27 mouse cellular contexts compared by ENCODE assay signal in genomic region chr10:20684151-20684550, GRCm38 (mm10). TPM values are rescaled to one million over a fixed set of nuclear protein-coding genes. Genes with fewer than 3 reads are reported as not detected.
"Had no signal": no experiment of that assay in that cellular context is flagged by ENCODE, and none has a peak within 500 bp of the region (broad histone marks: within the 10 kb centered on the region; RNA-seq: fewer than 3 reads in every experiment).

No protein-coding gene starts in this region.

- H3K27ac ChIP-seq: embryonic facial prominence, embryonic 10.5 days; embryonic facial prominence, embryonic 12.5 days; embryonic facial prominence, embryonic 13.5 days; embryonic facial prominence, embryonic 15.5 days; forebrain, embryonic 10.5 days; forebrain, embryonic 12.5 days; forebrain, embryonic 13.5 days; forebrain, embryonic 15.5 days; gastrocnemius, adult 2 months had no signal

- H3K4me1 ChIP-seq: embryonic facial prominence, embryonic 10.5 days; embryonic facial prominence, embryonic 12.5 days; embryonic facial prominence, embryonic 13.5 days; embryonic facial prominence, embryonic 15.5 days; forebrain, embryonic 10.5 days; forebrain, embryonic 12.5 days; forebrain, embryonic 13.5 days; forebrain, embryonic 15.5 days had no signal

- H3K9me3 ChIP-seq: embryonic facial prominence, embryonic 10.5 days; embryonic facial prominence, embryonic 15.5 days; forebrain, embryonic 10.5 days; forebrain, embryonic 13.5 days; forebrain, embryonic 15.5 days had no signal

- H3K9ac ChIP-seq: embryonic facial prominence, embryonic 12.5 days; embryonic facial prominence, embryonic 13.5 days; embryonic facial prominence, embryonic 15.5 days; forebrain, embryonic 12.5 days; forebrain, embryonic 13.5 days; forebrain, embryonic 15.5 days; forebrain, postnatal 0 days had no signal

- H3K36me3 ChIP-seq: embryonic facial prominence, embryonic 10.5 days; embryonic facial prominence, embryonic 12.5 days; embryonic facial prominence, embryonic 15.5 days; forebrain, embryonic 10.5 days; forebrain, embryonic 12.5 days; forebrain, embryonic 15.5 days had no signal

- DNase-seq: cerebellum, adult 2 months; cerebellum, adult 8-10 months; cerebellum, adult 9-10 months; cerebellum, adult 9-11 months; cerebellum, postnatal 10 days; cerebellum, postnatal 14 days; cerebellum, postnatal 25 days; cerebellum, postnatal 36 days; embryo, embryonic 11 days; forebrain, postnatal 0 days; gastrocnemius, adult 2 months; gastrocnemius, postnatal 10 days; gastrocnemius, postnatal 14 days; gastrocnemius, postnatal 25 days; gastrocnemius, postnatal 36 days; heart, adult 18-20 months had no signal

- H3K4me3 ChIP-seq: embryonic facial prominence, embryonic 10.5 days; embryonic facial prominence, embryonic 12.5 days; embryonic facial prominence, embryonic 13.5 days; embryonic facial prominence, embryonic 15.5 days; erythroblast, embryonic 14.5 days; forebrain, embryonic 10.5 days; forebrain, embryonic 12.5 days; forebrain, embryonic 13.5 days; forebrain, embryonic 15.5 days; gastrocnemius, adult 2 months had no signal

- ATAC-seq: forebrain, embryonic 13.5 days; forebrain, embryonic 14.5 days; forebrain, embryonic 15.5 days; forebrain, embryonic 16.5 days; forebrain, postnatal 0 days had no signal

- H3K27me3 ChIP-seq: embryonic facial prominence, embryonic 12.5 days; embryonic facial prominence, embryonic 13.5 days; embryonic facial prominence, embryonic 15.5 days; forebrain, embryonic 12.5 days; forebrain, embryonic 13.5 days; forebrain, embryonic 15.5 days had no signal

- H3K4me2 ChIP-seq: embryonic facial prominence, embryonic 12.5 days; embryonic facial prominence, embryonic 13.5 days; embryonic facial prominence, embryonic 15.5 days; forebrain, embryonic 12.5 days; forebrain, embryonic 13.5 days; forebrain, embryonic 15.5 days had no signal

RNA-seq across cellular contexts. Expression of gene Pde7b, which starts 40.7 kb away (rescaled TPM):
- polyA plus RNA-seq: erythroblast, embryonic 14.5 days had no signal
